Mouse (Mus musculus): ENCODE results near the gene Inhbb. TPM values are rescaled to one million over a fixed set of nuclear protein-coding genes. Genes with fewer than 3 reads are reported as not detected.

The Inhbb gene
- polyA plus RNA-seq, 1 experiment, result 25.1 TPM

DNA sequence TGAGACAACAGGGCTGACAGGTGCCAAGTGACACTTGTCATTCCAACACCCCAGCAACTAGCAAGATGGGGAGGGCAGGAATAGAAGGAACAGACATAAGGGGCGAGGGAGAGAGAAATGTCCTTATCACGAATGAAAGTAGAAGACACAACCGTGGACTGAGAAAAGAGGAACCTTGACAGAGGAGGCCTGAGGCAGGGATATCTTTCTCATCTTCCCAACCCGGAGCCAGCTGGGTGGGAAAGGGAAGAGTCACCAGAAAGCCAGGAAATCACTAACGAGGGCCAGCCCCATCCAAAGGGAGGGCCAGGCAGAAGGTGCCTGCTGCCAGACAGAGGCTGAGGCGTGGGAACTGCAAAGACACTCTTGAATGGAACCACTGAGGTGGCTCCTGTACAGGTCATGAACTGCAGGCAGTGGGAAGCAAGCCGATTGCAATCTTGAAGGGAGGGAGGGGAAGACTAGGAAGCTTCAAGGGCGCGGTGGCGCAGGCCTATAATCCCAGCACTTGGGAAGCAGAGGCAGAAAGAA lies 24.8 kb upstream of the Inhbb start:
- TF ChIP-seq POLR2A (IDR thresholded peaks at IDR 0.05; ENCODE audit: low read depth, low read length) (no peak), CTCF (IDR thresholded peaks at IDR 0.05; ENCODE audit: borderline replicate concordance, insufficient read depth, low read length) (no peak)
- Histone ChIP-seq H3K27ac (ENCODE audit: insufficient read depth, low read length) (no peak overlapping the region), H3K4me1 (ENCODE audit: control insufficient read depth, insufficient read depth, low read length) (no peaks in the 10 kb centered on the region), H3K4me3 (ENCODE audit: insufficient read depth, low read length) (no peak overlapping the region)

- no peaks in the 10 kb centered on the region for H3K4me1 ChIP-seq (ENCODE audit: control insufficient read depth, insufficient read depth, low read length)
- TF ChIP-seq CTCF (IDR thresholded peaks at IDR 0.05; ENCODE audit: borderline replicate concordance, insufficient read depth, low read length), result no peak
- TF ChIP-seq POLR2A (IDR thresholded peaks at IDR 0.05; ENCODE audit: low read depth, low read length), result no peak
- H3K4me3 ChIP-seq (ENCODE audit: insufficient read depth, low read length), result no peak overlapping the region
- no peak overlapping the region for H3K27ac ChIP-seq (ENCODE audit: insufficient read depth, low read length)
Observed at GRCm38 (mm10) chr1:119443591-119444350, 21.7 kb upstream of the Inhbb start.

- TF ChIP-seq CTCF (IDR thresholded peaks at IDR 0.05; ENCODE audit: borderline replicate concordance, insufficient read depth, low read length) (no peak), POLR2A (IDR thresholded peaks at IDR 0.05; ENCODE audit: low read depth, low read length) (no peak)
- H3K27ac ChIP-seq (ENCODE audit: insufficient read depth, low read length), result no peak overlapping the region
Observed at GRCm38 (mm10) chr1:119442901-119443300, 20.9 kb upstream of the Inhbb start.

GRCm38 (mm10) chr1:119438105-119438637 lies 16.1 kb upstream of the Inhbb start:
- H3K4me1 ChIP-seq (ENCODE audit: control insufficient read depth, insufficient read depth, low read length), result no peaks in the 10 kb centered on the region
- H3K27ac ChIP-seq (ENCODE audit: insufficient read depth, low read length), result no peak overlapping the region
- H3K4me3 ChIP-seq (ENCODE audit: insufficient read depth, low read length), result no peak overlapping the region
- no peak for TF ChIP-seq POLR2A (IDR thresholded peaks at IDR 0.05; ENCODE audit: low read depth, low read length)
- no peak for TF ChIP-seq CTCF (IDR thresholded peaks at IDR 0.05; ENCODE audit: borderline replicate concordance, insufficient read depth, low read length)

More at GRCm38 (mm10) chr1:119442901-119443300, 20.9 kb upstream of the Inhbb start:
- Histone ChIP-seq H3K4me1 (ENCODE audit: control insufficient read depth, insufficient read depth, low read length) (no peaks in the 10 kb centered on the region), H3K4me3 (ENCODE audit: insufficient read depth, low read length) (no peak overlapping the region)

DNA sequence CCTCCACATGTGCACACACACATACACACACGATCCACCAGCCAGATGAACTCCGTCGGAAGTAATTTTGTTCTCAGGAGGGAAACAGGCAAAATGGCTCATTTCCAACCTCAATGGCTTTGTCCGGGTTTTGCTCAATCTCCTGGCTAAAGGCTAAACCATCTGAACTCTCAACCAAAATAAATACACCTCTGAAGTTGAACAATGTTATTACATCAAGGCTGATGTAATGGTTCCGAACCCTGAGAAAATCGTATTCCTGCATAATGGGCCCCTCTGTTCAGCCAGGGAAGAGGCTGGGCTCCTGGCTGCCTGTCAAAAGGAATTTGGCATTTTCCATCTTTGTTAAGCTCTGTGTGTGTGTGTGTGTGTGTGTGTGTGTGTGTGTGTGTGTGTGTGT lies 15.4 kb upstream of the Inhbb start:
- H3K27ac ChIP-seq (ENCODE audit: insufficient read depth, low read length), result no peak overlapping the region
- TF ChIP-seq CTCF (IDR thresholded peaks at IDR 0.05; ENCODE audit: borderline replicate concordance, insufficient read depth, low read length), result no peak
- TF ChIP-seq POLR2A (IDR thresholded peaks at IDR 0.05; ENCODE audit: low read depth, low read length), result no peak
- H3K4me3 ChIP-seq (ENCODE audit: insufficient read depth, low read length), result no peak overlapping the region
- H3K4me1 ChIP-seq (ENCODE audit: control insufficient read depth, insufficient read depth, low read length), result no peaks in the 10 kb centered on the region

- TF ChIP-seq CTCF (IDR thresholded peaks at IDR 0.05; ENCODE audit: borderline replicate concordance, insufficient read depth, low read length) (no peak), POLR2A (IDR thresholded peaks at IDR 0.05; ENCODE audit: low read depth, low read length) (no peak)
- Histone ChIP-seq H3K4me3 (ENCODE audit: insufficient read depth, low read length) (no peak overlapping the region), H3K4me1 (ENCODE audit: control insufficient read depth, insufficient read depth, low read length) (no peaks in the 10 kb centered on the region), H3K27ac (ENCODE audit: insufficient read depth, low read length) (no peak overlapping the region)
Observed at GRCm38 (mm10) chr1:119424141-119424860, 2.3 kb upstream of the Inhbb start.

- TF ChIP-seq POLR2A (IDR thresholded peaks at IDR 0.05; ENCODE audit: low read depth, low read length) (no peak), CTCF (IDR thresholded peaks at IDR 0.05; ENCODE audit: borderline replicate concordance, insufficient read depth, low read length) (peak; percentile 72)
- Histone ChIP-seq H3K27ac (ENCODE audit: insufficient read depth, low read length) (no peak overlapping the region), H3K4me3 (ENCODE audit: insufficient read depth, low read length) (no peak overlapping the region), H3K4me1 (ENCODE audit: control insufficient read depth, insufficient read depth, low read length) (no peaks in the 10 kb centered on the region)
Observed at GRCm38 (mm10) chr1:119423510-119423909, 1.5 kb upstream of the Inhbb start.

DNA sequence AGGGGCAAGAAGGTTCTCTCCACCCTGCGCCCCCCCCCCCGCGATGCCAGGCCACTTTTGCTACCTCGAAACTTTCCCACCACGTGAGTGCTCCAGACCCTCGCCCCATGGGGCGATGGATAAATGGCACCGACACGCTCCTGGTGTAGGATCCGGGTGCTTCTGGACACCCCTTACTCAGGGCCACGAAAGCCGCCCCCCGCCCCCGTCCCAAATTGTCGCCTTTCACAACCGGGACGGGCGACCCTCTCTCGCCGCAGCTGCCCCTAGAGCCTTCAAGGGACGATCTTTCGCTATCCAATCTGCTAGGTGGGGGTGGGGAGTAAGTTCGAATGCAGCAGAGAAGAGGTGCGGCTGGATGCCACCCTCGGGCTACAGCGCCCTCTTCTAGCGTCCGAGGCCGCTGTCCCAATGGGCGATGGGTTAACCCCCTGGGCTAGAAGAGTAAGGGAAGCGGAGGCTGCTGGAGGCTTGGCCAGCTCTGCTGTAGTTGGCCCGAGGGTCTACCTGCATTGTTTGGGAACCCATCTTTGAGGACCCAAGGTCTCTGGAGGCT lies 490 bp upstream of the Inhbb start:
- no peak overlapping the region for H3K27ac ChIP-seq (ENCODE audit: insufficient read depth, low read length)
- H3K4me3 ChIP-seq (ENCODE audit: insufficient read depth, low read length), result peak overlapping the region; percentile 62
- TF ChIP-seq POLR2A (IDR thresholded peaks at IDR 0.05; ENCODE audit: low read depth, low read length), result no peak
- 0 out of 2 replicates have a peak, but pooled peaks have one; percentile 17 for TF ChIP-seq CTCF (IDR thresholded peaks at IDR 0.05; ENCODE audit: borderline replicate concordance, insufficient read depth, low read length)
- H3K4me1 ChIP-seq (ENCODE audit: control insufficient read depth, insufficient read depth, low read length), result no peaks in the 10 kb centered on the region

DNA sequence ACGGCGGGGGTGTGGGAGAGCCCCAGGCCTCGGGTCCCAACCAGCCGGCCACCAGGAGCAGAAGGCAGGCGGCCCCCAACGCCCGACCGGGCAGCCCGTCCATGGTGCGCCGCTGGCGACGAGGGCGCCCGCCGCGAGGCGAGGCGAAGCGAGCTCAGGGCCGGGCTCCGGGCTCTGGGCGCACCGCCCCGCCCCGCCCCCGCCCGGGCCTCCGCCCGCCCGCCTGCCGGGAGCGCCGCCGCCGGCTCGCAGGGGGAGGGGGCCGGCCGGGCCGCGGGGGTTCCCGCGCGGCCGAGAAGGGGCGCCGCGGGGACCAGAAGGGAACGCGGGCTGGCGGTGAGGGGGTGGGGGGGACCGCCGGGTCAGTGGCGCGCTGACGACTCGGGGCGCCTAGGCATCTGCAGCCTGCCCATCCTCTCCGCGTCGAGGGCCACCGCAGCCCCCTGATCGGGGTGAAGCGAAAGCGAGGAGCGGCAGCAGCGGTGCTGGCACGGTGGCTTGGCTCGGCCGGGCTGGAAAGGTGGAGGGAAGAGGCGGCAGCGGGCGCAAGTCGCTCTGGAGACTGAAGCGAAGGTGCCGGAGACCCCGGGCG lies 968 bp downstream of the Inhbb start:
- Histone ChIP-seq H3K4me3 (ENCODE audit: insufficient read depth, low read length) (peak overlapping the region; percentile 62), H3K27ac (ENCODE audit: insufficient read depth, low read length) (peak overlapping the region; percentile 51; the same call in 1 of the 2 replicates), H3K4me1 (ENCODE audit: control insufficient read depth, insufficient read depth, low read length) (no peaks in the 10 kb centered on the region)
- TF ChIP-seq POLR2A (IDR thresholded peaks at IDR 0.05; ENCODE audit: low read depth, low read length) (no peak; the same call in 1 of the 2 replicates), CTCF (IDR thresholded peaks at IDR 0.05; ENCODE audit: borderline replicate concordance, insufficient read depth, low read length) (no peak)
